Mouse (Mus musculus) heart, adult 9 months (tissue): ENCODE measurements around the gene Garnl3.
"Not testable (repeated sequence)": the region's sequence is repeated elsewhere in the genome, so short reads cannot be mapped to it uniquely, and the experiment has no call there.

Experiments
- DNase-seq, 2 experiments: peaks; one replicate each; pipeline ENCODE4 v3.0.0; 2022; ENCODE audit warnings: low spot score in 2 of 2

The Garnl3 gene

DNA sequence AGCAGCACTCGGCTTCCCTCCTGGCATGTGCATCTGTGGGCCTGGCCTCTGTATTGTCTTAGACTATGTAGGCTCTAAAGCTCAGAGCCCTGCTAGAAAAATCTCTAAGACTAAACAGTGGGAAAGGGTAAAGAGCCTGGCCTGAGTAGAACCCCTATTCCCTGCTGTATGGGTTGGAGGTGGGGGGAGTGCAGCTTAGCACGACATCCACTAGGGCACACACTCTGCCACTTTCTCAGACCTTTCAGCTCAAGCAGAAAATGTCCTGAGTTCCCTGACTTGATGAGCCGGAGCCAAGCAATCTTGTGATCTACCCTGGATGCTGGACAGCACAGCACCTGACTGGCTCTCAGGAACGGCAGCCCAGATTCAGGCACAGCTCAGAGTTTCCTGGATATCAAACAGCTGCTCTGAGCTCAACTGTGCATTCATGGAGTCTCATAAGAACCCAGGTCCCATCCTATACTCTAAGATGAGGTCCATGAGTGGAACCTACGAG lies 24.9 kb upstream of the Garnl3 start:
- no peak for DNase-seq

DNA sequence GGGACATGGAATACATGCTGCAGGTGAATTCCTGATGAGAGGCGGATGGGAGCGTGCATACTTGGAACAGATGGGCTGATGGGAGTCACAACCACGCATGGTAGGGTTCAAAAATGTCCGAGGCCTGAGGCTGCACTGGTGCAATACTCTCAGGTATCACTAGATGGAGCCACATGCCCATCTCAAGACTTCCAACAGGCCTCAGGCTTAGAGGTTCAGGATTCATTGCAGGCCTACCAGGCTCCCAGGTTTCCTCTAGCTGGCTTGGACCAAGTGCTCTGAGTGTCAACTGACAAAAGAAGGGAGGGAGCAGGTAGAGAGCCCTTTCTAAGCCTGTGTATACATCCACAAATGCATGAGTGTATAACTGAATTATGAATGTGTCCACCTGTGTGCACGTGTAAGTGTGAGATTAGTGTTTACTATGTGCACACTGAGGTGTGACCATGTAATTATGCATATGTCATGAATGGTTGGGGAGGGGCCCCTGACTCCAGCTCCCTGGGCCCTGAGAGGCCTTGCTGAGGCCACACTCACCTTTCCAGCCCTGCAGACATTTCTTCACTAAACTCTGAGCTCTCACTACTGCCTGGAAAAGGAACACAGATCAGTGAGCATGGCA lies 23.4 kb upstream of the Garnl3 start:
- peak; percentile 49 to 75 for DNase-seq

GRCm38 (mm10) chr2:33146994-33147393 lies 15.5 kb upstream of the Garnl3 start:
- DNase-seq, result no peak

DNA sequence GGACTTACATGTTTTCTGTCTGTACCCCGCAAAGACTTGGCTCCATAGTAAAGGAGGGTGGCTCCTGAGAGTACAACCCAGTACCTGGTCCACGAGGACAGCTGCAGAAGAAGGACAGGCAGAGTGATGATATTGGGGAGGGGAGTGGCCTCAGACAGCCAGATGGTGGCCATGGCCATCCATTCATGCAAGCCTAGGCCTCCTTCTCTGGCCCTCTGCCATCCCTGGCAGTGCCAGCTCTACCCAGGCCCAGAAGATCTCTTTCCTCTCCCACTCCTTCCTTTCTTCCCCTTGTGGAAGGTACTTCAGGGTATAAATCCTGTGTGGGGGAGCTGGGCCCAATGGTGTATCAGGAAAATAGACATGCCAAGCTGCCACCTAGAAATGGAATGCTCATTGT lies 11.8 kb upstream of the Garnl3 start:
- DNase-seq, result no peak

DNA sequence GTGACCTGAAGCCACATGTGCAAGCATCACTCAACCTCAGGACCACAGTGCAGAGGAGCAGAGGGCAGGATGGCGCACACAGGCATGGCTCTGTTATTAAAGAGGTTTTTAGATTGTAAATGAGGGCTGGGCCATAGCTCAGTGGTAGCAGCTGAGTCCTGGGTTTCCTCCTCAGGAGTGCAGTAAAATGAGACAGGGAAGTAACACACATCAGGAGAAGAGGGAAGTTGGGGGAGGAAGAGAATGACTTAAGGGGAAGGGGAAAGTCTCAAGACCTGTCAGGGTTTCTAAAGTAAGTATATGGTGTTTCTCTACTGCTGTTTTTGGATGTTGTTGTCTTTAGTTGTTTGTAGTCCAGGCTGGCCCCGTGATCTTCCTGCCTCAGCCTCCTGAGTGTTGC lies 7.0 kb upstream of the Garnl3 start:
- DNase-seq, result no peak

DNA sequence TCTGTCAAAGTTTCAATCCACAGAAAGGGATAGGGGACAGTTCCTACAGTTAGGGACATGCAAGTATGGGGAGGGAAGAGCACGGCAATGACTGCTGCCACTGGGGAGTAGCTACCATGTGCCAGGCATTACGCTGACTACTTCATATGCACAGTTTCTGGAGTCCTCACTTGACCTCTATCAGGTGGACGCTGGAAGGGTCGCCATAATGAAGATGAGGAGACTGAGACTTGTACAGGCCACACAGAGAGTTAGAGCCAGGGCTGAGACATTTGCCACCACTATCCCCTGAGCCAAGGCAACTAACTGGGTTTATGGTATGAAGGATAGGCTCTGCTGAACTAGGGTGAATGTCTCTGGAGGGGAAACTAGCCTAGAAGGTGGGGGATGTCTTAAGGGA lies 6.3 kb upstream of the Garnl3 start:
- DNase-seq, result no peak

DNA sequence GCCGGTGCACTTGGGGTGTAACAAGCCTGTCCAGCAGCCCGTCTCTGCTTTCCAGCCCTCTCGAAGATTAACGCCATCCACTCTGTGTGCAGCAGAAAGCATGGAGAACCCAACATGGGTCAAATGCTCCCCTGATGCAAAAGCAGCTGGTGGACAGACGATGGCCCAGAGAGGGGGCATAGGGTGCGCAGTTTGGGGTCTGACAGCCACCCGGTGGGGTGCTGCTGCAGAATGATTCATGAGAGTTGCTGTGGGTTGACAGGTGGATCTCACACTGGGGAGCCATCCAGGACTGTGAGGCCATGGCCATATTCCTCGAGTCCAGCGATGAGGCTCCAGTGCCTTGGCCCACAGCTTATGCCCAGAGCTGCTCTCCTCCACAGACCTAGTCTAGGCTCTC lies 5.8 kb upstream of the Garnl3 start:
- DNase-seq, result no peak

GRCm38 (mm10) chr2:33136366-33136765 lies 4.9 kb upstream of the Garnl3 start:
- no peak for DNase-seq

- no peak for DNase-seq
These were observed 3.5 kb upstream of the Garnl3 start for GRCm38 (mm10) chr2:33134766-33135490.

GRCm38 (mm10) chr2:33132306-33132705 lies 852 bp upstream of the Garnl3 start:
- DNase-seq, result no peak

DNA sequence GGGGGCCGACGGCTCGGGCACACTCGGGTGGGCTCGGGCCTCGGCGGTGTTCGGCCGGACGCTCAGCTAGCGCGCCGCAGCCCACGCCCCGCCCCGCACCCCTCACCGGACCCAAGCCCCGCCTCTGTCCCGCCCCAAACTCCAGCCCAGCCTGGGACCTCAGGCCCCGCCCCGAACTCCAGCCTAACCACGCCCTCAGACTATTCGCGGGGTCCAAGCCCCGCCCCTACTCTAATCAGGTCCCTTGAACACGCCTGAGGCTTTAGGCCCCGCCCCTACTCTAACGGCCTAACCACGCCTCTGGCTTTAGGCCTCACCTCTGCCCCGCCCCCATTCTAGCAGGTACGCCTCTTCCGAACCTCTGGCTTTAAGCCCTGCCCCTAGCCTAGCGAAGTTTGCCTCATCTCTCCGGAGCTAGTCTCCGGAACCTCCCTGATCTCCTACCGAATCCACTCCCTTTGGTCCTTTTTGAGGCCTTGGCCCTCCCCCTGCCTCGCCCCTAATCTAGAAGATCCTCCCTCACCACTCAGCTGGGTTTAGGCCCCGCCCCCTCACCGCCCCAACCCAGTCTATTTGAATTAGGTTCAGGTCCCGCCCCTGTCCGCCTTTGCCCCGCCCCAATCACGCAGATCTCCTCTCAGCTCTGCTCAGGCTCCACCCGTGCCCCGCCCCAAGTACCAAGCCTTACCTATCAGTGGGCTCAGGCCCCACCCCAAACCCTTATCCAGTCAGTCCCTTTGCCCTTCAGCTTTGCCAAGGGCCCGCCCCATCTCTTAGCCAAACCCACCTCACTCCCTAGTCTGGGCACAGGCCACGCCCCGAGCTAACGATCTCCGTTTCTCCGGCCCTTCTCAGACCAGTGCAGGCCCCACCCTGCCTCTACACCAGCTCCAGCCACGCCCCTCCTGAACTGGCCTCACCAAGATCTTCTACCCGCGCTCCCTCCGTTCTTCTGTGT lies 649 bp downstream of the Garnl3 start:
- DNase-seq, result peak; percentile 97

- DNase-seq, result no peak
These were observed 1.3 kb downstream of the Garnl3 start for GRCm38 (mm10) chr2:33130141-33130525.

GRCm38 (mm10) chr2:33129696-33130095 lies 1.8 kb downstream of the Garnl3 start:
- peak; percentile 11 to 18 for DNase-seq

DNA sequence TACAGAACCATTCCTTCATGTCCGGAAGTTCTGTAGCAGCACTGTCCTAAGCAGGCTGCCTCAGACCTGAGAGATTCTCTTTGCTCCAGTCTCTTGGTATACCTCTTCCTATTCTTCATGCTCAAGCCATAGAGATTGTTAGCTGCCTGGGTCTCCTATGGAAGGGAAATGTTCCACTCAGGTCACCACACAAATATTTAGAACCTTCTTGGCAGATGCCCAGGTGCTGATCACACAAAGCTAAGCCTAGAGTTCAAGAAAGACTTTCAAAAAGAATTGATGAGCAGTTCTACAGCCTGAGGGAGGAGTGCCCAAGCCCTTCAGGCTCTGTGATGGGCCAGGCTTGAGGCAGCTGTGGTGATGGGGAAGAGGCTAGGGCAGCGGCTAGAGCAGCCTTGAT lies 2.4 kb downstream of the Garnl3 start:
- no peak for DNase-seq

DNA sequence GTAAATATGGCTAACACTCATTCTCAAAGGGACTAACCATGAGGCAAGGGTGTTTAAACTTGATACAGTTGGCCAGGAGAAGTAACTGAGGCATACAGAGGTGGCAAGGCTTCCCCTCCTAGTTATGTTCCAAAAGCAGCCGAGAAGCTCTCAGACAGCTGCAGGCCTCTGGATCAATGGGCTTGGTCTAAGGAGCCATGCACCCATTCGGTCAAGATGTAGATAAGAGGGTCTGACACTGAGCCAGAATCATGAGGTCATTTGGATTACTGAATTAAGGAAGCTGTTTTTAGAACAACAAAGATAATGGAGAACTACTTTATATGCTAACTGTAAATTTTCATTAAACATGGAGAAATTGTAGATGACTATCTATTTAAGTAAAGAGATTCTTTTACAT lies 4.2 kb downstream of the Garnl3 start:
- DNase-seq, result peak in 1 of 2 experiments; percentile 17

DNA sequence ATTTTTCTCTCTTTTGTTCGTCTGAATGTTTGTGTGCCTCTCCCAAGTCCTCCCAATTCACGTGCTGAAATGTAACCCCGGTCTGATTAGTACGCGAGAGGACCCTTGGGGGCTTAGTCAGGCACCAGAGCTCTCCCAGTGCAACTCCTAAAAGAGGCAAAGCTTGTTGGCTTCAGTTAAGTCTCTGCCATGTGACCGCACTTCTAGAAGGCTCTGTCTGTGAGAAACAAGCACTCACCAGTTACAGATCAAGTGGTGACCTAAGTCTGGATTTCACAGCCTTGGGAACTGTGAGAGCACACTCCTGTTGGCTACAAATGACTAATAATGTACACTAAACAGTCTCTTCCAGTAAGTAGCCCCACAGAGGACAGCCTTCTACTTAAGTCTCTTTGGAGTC lies 8.6 kb downstream of the Garnl3 start:
- no peak for DNase-seq

DNA sequence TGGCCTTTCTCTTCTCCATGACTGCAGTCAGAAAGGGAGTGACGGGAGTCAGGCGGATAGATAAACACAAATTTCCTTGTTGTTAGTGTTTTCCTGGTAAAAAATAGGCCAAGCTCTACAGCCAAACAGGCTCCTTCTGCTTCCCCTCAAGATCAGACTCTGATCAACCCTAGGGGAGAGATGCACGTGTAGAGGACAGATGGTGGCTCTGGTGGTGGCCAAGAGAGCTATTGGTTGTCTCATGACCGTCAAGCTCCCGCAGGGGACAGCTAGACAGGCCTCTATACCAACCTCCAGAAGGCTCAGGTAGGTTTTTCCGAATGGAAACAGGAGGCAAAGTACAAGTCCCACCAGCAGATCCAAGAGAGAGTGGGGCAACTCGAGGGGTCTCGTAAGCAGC lies 30.9 kb downstream of the Garnl3 start:
- no peak for DNase-seq

DNA sequence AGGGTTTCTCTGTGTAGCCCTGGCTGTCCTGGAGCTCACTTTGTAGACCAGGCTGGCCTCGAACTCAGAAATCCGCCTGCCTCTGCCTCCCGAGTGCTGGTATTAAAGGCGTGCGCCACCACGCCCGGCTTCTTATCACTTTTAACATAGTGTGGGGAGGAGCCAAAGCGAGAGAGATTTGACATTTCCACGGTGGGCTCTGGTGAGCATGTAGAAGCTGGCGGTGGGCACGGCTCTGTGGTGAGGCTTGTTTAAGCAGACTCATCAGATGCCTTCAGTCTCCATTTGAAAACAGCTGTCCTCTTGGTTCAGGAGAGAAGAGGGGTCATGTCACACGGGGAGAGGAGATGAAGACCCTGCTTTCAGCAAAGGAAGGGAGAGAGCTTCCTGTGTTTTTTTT lies 34.1 kb downstream of the Garnl3 start:
- DNase-seq, result not testable (repeated sequence)

- no peak for DNase-seq
These were observed 36.2 kb downstream of the Garnl3 start for GRCm38 (mm10) chr2:33095221-33095671.

GRCm38 (mm10) chr2:33090620-33091520 lies 40.6 kb downstream of the Garnl3 start:
- no peak for DNase-seq

GRCm38 (mm10) chr2:33090033-33090400 lies 41.4 kb downstream of the Garnl3 start:
- DNase-seq, result not testable (repeated sequence)
